Mouse (Mus musculus): ENCODE results near the gene Fbxo36. TPM values are rescaled to one million over a fixed set of nuclear protein-coding genes. Genes with fewer than 3 reads are reported as not detected.
A peak's percentile ranks its signal among the peaks of the same experiment; 100 is the strongest.

The Fbxo36 gene
- total and polyA plus RNA-seq, 2 experiments from 2014 or later = 8.3 to 12.8 TPM

- WGBS = 76% methylated on average over 1 of the region's 1 CpGs
- H3K4me1 ChIP-seq (ENCODE audit: control insufficient read depth, insufficient read depth) = no peaks in the 10 kb centered on the region
- H3K9me3 ChIP-seq (replicated peaks; ENCODE audit: control insufficient read depth, low read length) = no peaks in the 10 kb centered on the region
- no peak for DNase-seq (ENCODE audit: low spot score)
- H3K27me3 ChIP-seq (ENCODE audit: control insufficient read depth, insufficient read depth, low read length) = no peaks in the 10 kb centered on the region
- no peak overlapping the region for H3K9ac ChIP-seq (replicated peaks; ENCODE audit: low read depth, low read length)
- H3K4me3 ChIP-seq (ENCODE audit: low read depth, low read length) = no peak overlapping the region
- peaks cover 9% of the 10 kb centered on the region; the same call in 1 of the 2 replicates for H3K36me3 ChIP-seq (replicated peaks; ENCODE audit: control insufficient read depth, insufficient read depth, low read length)
- TF ChIP-seq CTCF (IDR thresholded peaks at IDR 0.05; ENCODE audit: low read depth) (no peak), EP300 (IDR thresholded peaks at IDR 0.05; ENCODE audit: low read depth) (no peak)
- no peak overlapping the region for H3K4me2 ChIP-seq (ENCODE audit: low read depth, low read length)
- no peak for ATAC-seq (ENCODE audit: insufficient read depth, low read depth)
- no peak overlapping the region for H3K27ac ChIP-seq (ENCODE audit: low read depth)
Measured at GRCm38 (mm10) chr1:84817596-84817995, 22.0 kb upstream of the Fbxo36 start.

GRCm38 (mm10) chr1:84825091-84825490 is 14.6 kb upstream of the Fbxo36 start:
- TF ChIP-seq EP300 (IDR thresholded peaks at IDR 0.05; ENCODE audit: low read depth) (no peak), CTCF (IDR thresholded peaks at IDR 0.05; ENCODE audit: low read depth) (no peak)
- Histone ChIP-seq H3K27ac (ENCODE audit: low read depth) (0 out of 2 replicates have a peak overlapping the region, but pooled peaks have one; percentile 34), H3K4me3 (ENCODE audit: low read depth, low read length) (no peak overlapping the region), H3K9me3 (replicated peaks; ENCODE audit: control insufficient read depth, low read length) (no peaks in the 10 kb centered on the region), H3K27me3 (ENCODE audit: control insufficient read depth, insufficient read depth, low read length) (no peaks in the 10 kb centered on the region), H3K36me3 (replicated peaks; ENCODE audit: control insufficient read depth, insufficient read depth, low read length) (peaks cover 20% of the 10 kb centered on the region), H3K4me1 (ENCODE audit: control insufficient read depth, insufficient read depth) (peaks cover 4% of the 10 kb centered on the region; the same call in 1 of the 2 replicates), H3K4me2 (ENCODE audit: low read depth, low read length) (no peak overlapping the region), H3K9ac (replicated peaks; ENCODE audit: low read depth, low read length) (no peak overlapping the region)
- DNase-seq (ENCODE audit: low spot score) (peak; percentile 41), ATAC-seq (ENCODE audit: insufficient read depth, low read depth) (peak; percentile 66)
- WGBS = 12% methylated on average over 2 of the region's 2 CpGs

GRCm38 (mm10) chr1:84837523-84838145 is 2.0 kb upstream of the Fbxo36 start:
- Histone ChIP-seq H3K4me1 (ENCODE audit: control insufficient read depth, insufficient read depth) (peaks cover 4% of the 10 kb centered on the region; the same call in 1 of the 2 replicates), H3K4me3 (ENCODE audit: low read depth, low read length) (peak overlapping the region; percentile 97), H3K27me3 (ENCODE audit: control insufficient read depth, insufficient read depth, low read length) (no peaks in the 10 kb centered on the region), H3K4me2 (ENCODE audit: low read depth, low read length) (peak overlapping the region; percentile 85), H3K9ac (replicated peaks; ENCODE audit: low read depth, low read length) (peak overlapping the region; percentile 95), H3K9me3 (replicated peaks; ENCODE audit: control insufficient read depth, low read length) (no peaks in the 10 kb centered on the region), H3K27ac (ENCODE audit: low read depth) (peak overlapping the region; percentile 98; the same call in 1 of the 2 replicates), H3K36me3 (replicated peaks; ENCODE audit: control insufficient read depth, insufficient read depth, low read length) (peaks cover 7% of the 10 kb centered on the region; the same call in 1 of the 2 replicates)
- no peak for ATAC-seq (ENCODE audit: insufficient read depth, low read depth)
- no peak for TF ChIP-seq CTCF (IDR thresholded peaks at IDR 0.05; ENCODE audit: low read depth)
- no peak for TF ChIP-seq EP300 (IDR thresholded peaks at IDR 0.05; ENCODE audit: low read depth)
- no peak for DNase-seq (ENCODE audit: low spot score)
- 6% methylated on average over 20 of the region's 20 CpGs for WGBS

GRCm38 (mm10) chr1:84838156-84838555 is 1.5 kb upstream of the Fbxo36 start:
- DNase-seq (ENCODE audit: low spot score) = peak; percentile 9
- Histone ChIP-seq H3K4me2 (ENCODE audit: low read depth, low read length) (peak overlapping the region; percentile 85), H3K9me3 (replicated peaks; ENCODE audit: control insufficient read depth, low read length) (no peaks in the 10 kb centered on the region), H3K4me1 (ENCODE audit: control insufficient read depth, insufficient read depth) (peaks cover 4% of the 10 kb centered on the region; the same call in 1 of the 2 replicates), H3K4me3 (ENCODE audit: low read depth, low read length) (peak overlapping the region; percentile 97), H3K9ac (replicated peaks; ENCODE audit: low read depth, low read length) (peak overlapping the region; percentile 95), H3K27me3 (ENCODE audit: control insufficient read depth, insufficient read depth, low read length) (no peaks in the 10 kb centered on the region), H3K27ac (ENCODE audit: low read depth) (peak overlapping the region; percentile 98), H3K36me3 (replicated peaks; ENCODE audit: control insufficient read depth, insufficient read depth, low read length) (peaks cover 2% of the 10 kb centered on the region; the same call in 1 of the 2 replicates)
- under 1% methylated on average over 21 of the region's 22 CpGs for WGBS
- ATAC-seq (ENCODE audit: insufficient read depth, low read depth) = no peak
- TF ChIP-seq CTCF (IDR thresholded peaks at IDR 0.05; ENCODE audit: low read depth) (no peak), EP300 (IDR thresholded peaks at IDR 0.05; ENCODE audit: low read depth) (no peak)

- under 1% methylated on average over 31 of the region's 44 CpGs for WGBS
- no peak for TF ChIP-seq CTCF (IDR thresholded peaks at IDR 0.05; ENCODE audit: low read depth)
- no peak for TF ChIP-seq EP300 (IDR thresholded peaks at IDR 0.05; ENCODE audit: low read depth)
Measured at GRCm38 (mm10) chr1:84838621-84839151, 955 bp upstream of the Fbxo36 start.

More at GRCm38 (mm10) chr1:84838621-84839151, 955 bp upstream of the Fbxo36 start:
- DNase-seq (ENCODE audit: low spot score) = peak; percentile 37
- Histone ChIP-seq H3K9ac (replicated peaks; ENCODE audit: low read depth, low read length) (peak overlapping the region; percentile 95), H3K36me3 (replicated peaks; ENCODE audit: control insufficient read depth, insufficient read depth, low read length) (no peaks in the 10 kb centered on the region), H3K27ac (ENCODE audit: low read depth) (peak overlapping the region; percentile 98), H3K4me2 (ENCODE audit: low read depth, low read length) (peak overlapping the region; percentile 85), H3K4me1 (ENCODE audit: control insufficient read depth, insufficient read depth) (peaks cover 4% of the 10 kb centered on the region; the same call in 1 of the 2 replicates), H3K9me3 (replicated peaks; ENCODE audit: control insufficient read depth, low read length) (no peaks in the 10 kb centered on the region), H3K27me3 (ENCODE audit: control insufficient read depth, insufficient read depth, low read length) (no peaks in the 10 kb centered on the region), H3K4me3 (ENCODE audit: low read depth, low read length) (peak overlapping the region; percentile 97)
- peak; percentile 40 for ATAC-seq (ENCODE audit: insufficient read depth, low read depth)
